Mouse (Mus musculus) ES-E14 (cell line): ENCODE measurements around the gene Slc22a3. TPM values are rescaled to one million over a fixed set of nuclear protein-coding genes. Genes with fewer than 3 reads are reported as not detected.

Experiments used
- DNase-seq: peaks from one replicate; pipeline ENCODE4 v3.0.0-alpha.2; 2013; ENCODE audit warnings: low read depth, low spot score
- H3K27ac ChIP-seq: 2 replicates; pipeline ENCODE4 v1.5.1; 2012; ENCODE audit warnings: low read depth, mild to moderate bottlenecking, low read length, moderate library complexity, mixed read lengths; ENCODE audit not compliant: poor library complexity, insufficient read depth, severe bottlenecking
- H3K36me3 ChIP-seq: 2 replicates; pipeline ENCODE4 v1.6.1; 2012; ENCODE audit warnings: mild to moderate bottlenecking, low read length, moderate library complexity, mixed read lengths; ENCODE audit not compliant: control insufficient read depth, poor library complexity, insufficient read depth, severe bottlenecking
- H3K4me1 ChIP-seq, 2 experiments: fragments of 150-350 bp in 1 of 2; sonication (generic) in 1 of 2; 2 replicates each; pipeline ENCODE4 v1.6.1; 2012; ENCODE audit warnings: low read length in 2 of 2, mild to moderate bottlenecking in 1 of 2, mixed read lengths in 1 of 2; ENCODE audit not compliant: control insufficient read depth in 2 of 2, insufficient read depth in 2 of 2, poor library complexity in 1 of 2
- H3K4me3 ChIP-seq, 2 experiments: fragments of 150-350 bp in 1 of 2; sonication (generic) in 1 of 2; 2 replicates each; pipeline ENCODE4 v1.5.1; 2012; ENCODE audit warnings: low read length in 2 of 2, low read depth in 1 of 2, mild to moderate bottlenecking in 1 of 2, mixed read lengths in 1 of 2; ENCODE audit not compliant: insufficient read depth in 1 of 2, poor library complexity in 1 of 2, severe bottlenecking in 1 of 2
- H3K9ac ChIP-seq: 2 replicates; pipeline ENCODE4 v1.6.1; 2012; ENCODE audit warnings: low read depth, mild to moderate bottlenecking, low read length, mixed read lengths; ENCODE audit not compliant: poor library complexity, insufficient read depth, severe bottlenecking
- H3K9me3 ChIP-seq: fragments of 150-350 bp; sonication (generic); 2 replicates; pipeline ENCODE4 v1.6.1; 2012; ENCODE audit warnings: low read depth, mild to moderate bottlenecking, low read length; ENCODE audit not compliant: control insufficient read depth, insufficient read depth
- CHD2 ChIP-seq: IDR thresholded peaks from 2 replicates; pipeline ENCODE4 v1.6.1; 2014; ENCODE audit warnings: mild to moderate bottlenecking, low read depth, low read length, inconsistent platforms
- HCFC1 ChIP-seq: IDR thresholded peaks from 2 replicates; pipeline ENCODE4 v1.6.1; 2012; ENCODE audit warnings: low read length, inconsistent platforms, borderline replicate concordance; ENCODE audit not compliant: insufficient read depth
- MAFK ChIP-seq: IDR thresholded peaks from 2 replicates; pipeline ENCODE4 v1.6.1; 2014; ENCODE audit warnings: mild to moderate bottlenecking, low read depth, low read length, inconsistent platforms; ENCODE audit not compliant: insufficient read depth
- ZC3H11A ChIP-seq: IDR thresholded peaks from 2 replicates; pipeline ENCODE4 v1.6.1; 2012; ENCODE audit warnings: low read depth, mild to moderate bottlenecking, inconsistent platforms, low read length, borderline replicate concordance
- ZNF384 ChIP-seq: IDR thresholded peaks from 2 replicates; pipeline ENCODE4 v1.6.1; 2012; ENCODE audit warnings: low read depth, low read length, inconsistent platforms
- in situ Hi-C, 2 experiments: fragments of 600-800 bp; cut with MboI; formaldehyde crosslinking; loops; one replicate each; pipeline ENCODE4 v1.15.1; 2025; ENCODE audit warnings: low sequenced_read_pairs in 2 of 2, inconsistent platforms in 1 of 2; ENCODE audit not compliant: unreplicated experiment in 2 of 2
- total RNA-seq: library from RNA; depleted of rRNA; stranded (reverse); fragments of 300-350 nt; gene quantifications from 2 replicates; pipeline ENCODE4 v1.2.3, GENCODE M21; 2012

The Slc22a3 gene
- total RNA-seq, 1 experiment, result 0.22 TPM

- in situ Hi-C loops, result no loop called here
- Histone ChIP-seq H3K36me3 (no peaks in the 10 kb centered on the region), H3K27ac (no peak overlapping the region), H3K4me3 (no peak overlapping the region), H3K9me3 (no peaks in the 10 kb centered on the region), H3K4me1 (no peaks in the 10 kb centered on the region), H3K9ac (no peak overlapping the region)
- TF ChIP-seq HCFC1 (no peak), MAFK (no peak), CHD2 (no peak), ZC3H11A (no peak), ZNF384 (no peak)
- DNase-seq, result no peak
Measured at GRCm38 (mm10) chr17:12428369-12428768, 79.1 kb downstream of the Slc22a3 start.

- Histone ChIP-seq H3K9ac (no peak overlapping the region), H3K9me3 (no peaks in the 10 kb centered on the region), H3K4me3 (no peak overlapping the region), H3K4me1 (no peaks in the 10 kb centered on the region), H3K27ac (no peak overlapping the region), H3K36me3 (no peaks in the 10 kb centered on the region)
- TF ChIP-seq ZC3H11A (no peak), HCFC1 (no peak), MAFK (no peak), CHD2 (no peak), ZNF384 (no peak)
- in situ Hi-C loops, result no loop called here
- DNase-seq, result no peak
Measured at GRCm38 (mm10) chr17:12427156-12427555, 80.3 kb downstream of the Slc22a3 start.

- H3K36me3 ChIP-seq, result no peaks in the 10 kb centered on the region
- in situ Hi-C loops, result no loop called here
- H3K4me3 ChIP-seq, result no peak overlapping the region
- no peak for DNase-seq
- no peak overlapping the region for H3K9ac ChIP-seq
- TF ChIP-seq CHD2 (no peak), HCFC1 (no peak), MAFK (no peak), ZC3H11A (no peak), ZNF384 (no peak)
- H3K9me3 ChIP-seq, result no peaks in the 10 kb centered on the region
- H3K4me1 ChIP-seq, result no peaks in the 10 kb centered on the region
- no peak overlapping the region for H3K27ac ChIP-seq
Measured at GRCm38 (mm10) chr17:12422143-12422542, 85.4 kb downstream of the Slc22a3 start.

- no peaks in the 10 kb centered on the region for H3K9me3 ChIP-seq
- no peak overlapping the region for H3K9ac ChIP-seq
- H3K36me3 ChIP-seq, result no peaks in the 10 kb centered on the region
- DNase-seq, result peak; percentile 36
- no peak; the same call in 1 of the 2 replicates for TF ChIP-seq ZC3H11A
- TF ChIP-seq ZNF384, result no peak
- TF ChIP-seq CHD2, result no peak
- no peak for TF ChIP-seq MAFK
- TF ChIP-seq HCFC1, result no peak
- in situ Hi-C loops, result no loop called here
- H3K4me1 ChIP-seq, result no peaks in the 10 kb centered on the region
- H3K27ac ChIP-seq, result no peak overlapping the region
- no peak overlapping the region for H3K4me3 ChIP-seq
Measured at GRCm38 (mm10) chr17:12420886-12421574, 86.5 kb downstream of the Slc22a3 start.
